Mouse (Mus musculus) megakaryocyte, embryonic 14.5 days (primary cell): ENCODE results near the gene Ccdc151.

Source experiments
- FLI1 ChIP-seq: IDR thresholded peaks from 2 replicates; pipeline ENCODE4 v1.6.1; 2012; ENCODE audit warnings: low read length, inconsistent platforms, mixed read lengths
- GATA1 ChIP-seq: IDR thresholded peaks from 3 replicates; pipeline ENCODE4 v1.6.1; 2012; ENCODE audit warnings: mixed read lengths, low read length, inconsistent platforms, borderline replicate concordance

DNA sequence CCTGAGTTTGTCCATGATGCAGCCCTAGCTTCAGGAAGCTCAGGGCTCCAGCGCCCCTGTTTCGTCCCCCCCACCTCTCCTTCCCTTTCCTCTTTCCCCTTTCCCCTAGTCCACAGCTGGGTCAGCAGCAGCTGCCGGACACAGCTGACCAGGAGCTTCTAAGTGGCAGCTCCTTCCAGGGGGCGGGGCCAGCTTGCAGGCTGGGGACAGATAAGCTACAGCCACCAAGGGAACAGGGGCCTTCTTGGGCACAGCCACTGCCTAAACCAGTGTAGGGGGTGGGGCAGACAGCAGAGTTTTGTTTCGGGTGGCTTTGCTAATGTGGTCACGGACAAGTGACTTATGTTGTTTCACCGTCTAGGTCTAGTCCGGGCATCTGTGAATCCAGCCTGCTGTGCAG lies 39.0 kb downstream of the Ccdc151 start, which contains the start of gene Epor:
- TF ChIP-seq GATA1 = peak; percentile 56; the same call in 1 of the 3 replicates
- no peak for TF ChIP-seq FLI1
